Mouse (Mus musculus) heart, adult 18-20 months (tissue): ENCODE results near the gene Hoxa9. TPM values are rescaled to one million over a fixed set of nuclear protein-coding genes. Genes with fewer than 3 reads are reported as not detected.

Experiments
- DNase-seq, 2 experiments: peaks; one replicate each; pipeline ENCODE4 v3.0.0; 2021 to 2022; ENCODE audit warnings: mixed read lengths in 1 of 2
- microRNA-seq, 2 experiments: library from miRNA; unstranded; fragments of <30 nt; microRNA quantifications; one replicate each; pipeline ENCODE4 v1.2.0; 2022
- total RNA-seq, 2 experiments: library from RNA; stranded (reverse); gene quantifications; 2 replicates each; pipeline ENCODE4 v1.2.3; 2021

The Hoxa9 gene
- total RNA-seq, 2 experiments from 2014 or later = not detected

DNA sequence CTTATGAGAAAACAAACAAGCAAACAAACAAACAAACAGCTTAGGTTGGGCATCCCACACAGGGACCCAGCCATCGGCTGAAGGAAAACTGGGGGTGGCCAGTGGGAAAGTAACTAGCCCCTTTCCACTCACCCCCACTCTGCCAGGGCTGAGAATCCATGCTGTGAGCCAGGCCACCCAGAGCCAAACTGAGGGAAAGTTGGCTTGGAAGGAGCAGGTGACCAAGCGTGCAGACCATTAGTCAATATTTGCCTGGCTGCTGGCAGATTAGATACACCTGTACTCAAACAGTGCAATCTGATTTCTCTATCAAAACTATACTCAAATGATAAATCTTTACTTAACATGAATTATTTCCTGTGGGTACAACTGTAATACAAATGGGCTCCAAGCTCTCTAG, 48.9 kb downstream of the Hoxa9 start:
- DNase-seq = no peak

DNA sequence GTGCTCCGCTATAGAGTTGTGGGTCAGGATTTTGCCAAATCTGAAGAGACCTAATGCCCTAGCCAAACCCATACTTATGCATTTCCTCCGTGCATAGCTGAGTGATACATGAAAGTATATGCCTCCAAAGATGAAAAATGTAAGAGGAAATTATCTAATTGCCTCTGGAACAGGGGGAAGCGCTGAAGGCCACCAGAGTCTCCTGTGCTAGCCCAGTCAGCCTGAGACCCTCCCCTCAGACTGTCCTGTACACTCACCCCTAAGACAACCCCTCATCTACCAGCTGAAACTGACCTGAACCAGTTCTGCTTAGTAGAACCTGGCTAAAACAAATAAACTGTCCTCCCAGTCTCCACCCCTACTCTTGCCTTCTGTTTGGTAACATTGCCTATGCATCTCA, 50.2 kb downstream of the Hoxa9 start:
- no peak for DNase-seq

DNA sequence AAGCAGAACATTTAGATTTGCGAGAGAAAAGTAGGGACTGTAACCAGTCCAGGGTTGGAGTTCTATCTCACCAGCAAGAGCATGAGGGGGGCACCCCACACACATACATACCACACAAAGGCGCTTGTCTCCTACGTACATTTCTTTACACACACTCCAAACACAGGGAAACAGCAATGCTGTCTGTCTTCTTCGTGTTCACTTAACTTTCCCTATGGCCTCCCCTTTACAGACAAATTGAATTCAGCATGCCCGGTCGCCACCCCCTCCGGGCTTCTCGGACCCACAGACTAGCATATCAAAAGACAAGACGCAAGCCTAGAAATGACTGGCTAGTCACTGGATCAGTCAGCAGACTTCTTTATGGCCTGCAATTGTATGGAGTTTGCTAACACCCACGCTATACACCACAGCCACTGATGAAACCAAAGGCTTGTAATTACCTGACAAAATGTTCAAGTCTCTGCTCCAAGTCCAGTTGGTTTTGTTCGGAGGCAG, 50.6 kb downstream of the Hoxa9 start:
- no peak for DNase-seq

DNA sequence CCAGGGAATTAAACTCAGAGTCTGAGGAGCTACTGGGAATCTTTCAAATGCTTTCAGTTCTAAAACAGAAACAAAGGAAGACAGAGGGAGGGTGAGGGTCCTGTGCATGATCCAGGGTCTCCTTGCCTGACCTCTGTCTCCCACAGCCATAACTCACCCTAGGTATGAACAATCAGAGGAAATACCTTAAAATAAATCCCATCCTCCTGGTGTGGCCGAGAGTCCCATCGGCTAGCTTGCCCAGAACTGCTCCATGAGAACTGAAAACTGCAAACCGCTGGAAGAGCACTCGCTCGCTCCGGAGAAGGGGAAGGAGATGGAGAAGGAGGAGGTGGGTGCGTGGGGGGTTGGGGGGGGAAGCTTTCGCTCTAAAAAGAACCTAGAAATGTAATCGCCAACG, 51.2 kb downstream of the Hoxa9 start:
- DNase-seq = no peak

DNA sequence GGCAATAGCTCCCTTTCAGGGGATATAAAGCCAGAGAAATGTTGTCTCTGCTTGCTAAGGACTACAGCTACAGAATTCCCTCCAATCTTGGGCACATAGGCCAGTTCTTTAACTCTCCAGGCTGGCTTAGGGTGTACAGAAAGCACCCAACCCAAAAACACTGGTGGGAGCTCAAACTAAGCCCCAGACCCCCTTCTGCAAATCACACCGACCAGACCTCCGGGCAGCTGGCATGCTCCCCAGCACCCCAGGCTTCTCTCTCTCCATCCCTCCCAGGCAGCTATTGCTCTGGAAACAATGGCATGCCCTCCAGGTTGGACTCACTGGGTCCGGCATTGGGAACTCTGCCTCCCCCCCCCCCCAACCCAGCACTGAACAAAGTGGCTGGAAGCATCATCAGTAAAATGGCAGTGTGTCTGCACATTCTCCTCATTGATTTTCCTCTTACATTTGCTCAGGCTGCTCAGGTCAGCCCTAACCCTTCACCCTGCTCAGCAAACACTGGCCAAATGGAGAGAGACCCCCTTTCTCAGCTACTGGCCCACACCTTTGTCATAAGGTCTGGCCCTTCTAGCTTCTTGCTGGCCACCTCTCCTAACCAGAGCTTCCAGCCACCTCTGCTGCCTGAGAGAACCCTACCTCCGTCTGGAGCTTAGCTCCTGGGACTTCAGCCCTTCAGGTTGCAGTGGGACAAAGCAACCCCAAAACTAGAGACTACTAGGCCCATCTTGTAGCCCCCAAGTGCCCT, 51.8 kb downstream of the Hoxa9 start:
- DNase-seq = no peak

DNA sequence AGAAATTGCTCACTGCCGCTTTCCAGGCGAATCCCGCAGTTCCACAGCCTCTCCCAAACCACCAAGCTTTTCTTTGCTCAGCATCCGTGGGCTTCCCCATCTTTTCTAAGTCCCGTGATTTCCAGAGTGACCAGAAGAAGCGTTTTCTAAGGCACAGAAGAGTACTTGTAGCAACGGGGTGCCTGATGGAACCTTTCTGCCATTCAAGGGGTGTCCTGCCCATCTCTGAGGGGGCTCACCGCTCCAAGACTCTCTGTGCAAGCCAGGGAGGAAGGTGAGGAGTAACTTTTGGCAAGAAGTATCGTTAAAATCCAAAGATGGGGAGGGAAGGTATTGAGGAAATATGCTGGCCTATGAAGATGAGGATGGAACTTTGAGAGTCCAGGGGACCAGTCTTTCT, 53.1 kb downstream of the Hoxa9 start:
- no peak for DNase-seq

DNA sequence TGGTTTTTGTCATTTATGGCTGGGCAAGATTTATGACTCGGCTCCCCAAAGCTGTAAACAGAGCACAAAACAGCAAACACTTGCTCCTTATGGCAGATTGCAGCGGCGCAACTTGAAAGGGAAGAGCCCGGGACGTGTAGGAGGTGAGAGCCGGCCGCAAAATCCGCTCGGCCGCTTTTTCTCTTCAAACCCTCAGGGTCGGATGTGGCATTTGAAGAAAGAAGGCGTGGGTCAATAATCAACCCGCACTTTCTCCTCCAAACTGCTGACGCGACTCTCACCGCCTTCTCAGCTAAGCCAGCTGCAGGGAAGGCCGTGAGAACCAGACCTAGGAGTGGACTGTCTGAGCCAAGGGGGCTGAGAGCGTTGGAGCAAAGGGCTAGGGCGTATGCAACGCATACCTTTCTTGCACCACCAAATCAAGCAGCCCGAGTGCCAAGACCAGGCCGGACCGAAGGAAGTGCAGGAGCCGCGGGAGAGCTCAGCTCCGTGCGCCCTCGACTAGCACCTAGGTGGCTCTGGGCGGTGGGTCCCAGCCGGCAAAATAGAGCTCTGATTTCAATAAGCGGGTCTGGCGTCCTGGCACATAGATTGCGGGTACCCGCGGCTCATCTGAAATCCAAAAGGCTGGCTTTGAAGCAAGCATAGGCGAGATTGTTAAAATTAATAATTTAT, 53.7 kb downstream of the Hoxa9 start, which contains the start of gene 5730596B20Rik:
TSS of gene 5730596B20Rik (plus strand) at position 438 of the 675 bp plus-strand sequence.
- no peak for DNase-seq

DNA sequence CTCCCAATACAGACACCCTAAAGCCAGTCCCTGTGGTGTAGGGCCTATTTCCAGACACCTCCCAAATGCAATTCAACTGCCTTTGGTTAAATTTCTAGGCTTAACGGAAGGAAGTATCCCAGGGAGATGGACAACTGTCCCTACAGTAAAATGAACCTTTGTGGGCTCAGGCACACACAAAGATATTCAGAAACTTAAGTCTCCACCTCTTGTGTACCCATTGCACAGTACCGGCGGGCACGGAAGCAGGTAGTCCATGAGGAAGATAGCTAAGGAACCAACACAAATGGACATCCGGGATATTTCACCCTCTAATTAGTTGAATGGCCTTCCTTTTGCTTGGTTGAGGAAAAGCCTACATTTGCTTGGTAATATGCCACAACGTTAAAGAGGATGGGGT, 54.5 kb downstream of the Hoxa9 start:
- DNase-seq = no peak

DNA sequence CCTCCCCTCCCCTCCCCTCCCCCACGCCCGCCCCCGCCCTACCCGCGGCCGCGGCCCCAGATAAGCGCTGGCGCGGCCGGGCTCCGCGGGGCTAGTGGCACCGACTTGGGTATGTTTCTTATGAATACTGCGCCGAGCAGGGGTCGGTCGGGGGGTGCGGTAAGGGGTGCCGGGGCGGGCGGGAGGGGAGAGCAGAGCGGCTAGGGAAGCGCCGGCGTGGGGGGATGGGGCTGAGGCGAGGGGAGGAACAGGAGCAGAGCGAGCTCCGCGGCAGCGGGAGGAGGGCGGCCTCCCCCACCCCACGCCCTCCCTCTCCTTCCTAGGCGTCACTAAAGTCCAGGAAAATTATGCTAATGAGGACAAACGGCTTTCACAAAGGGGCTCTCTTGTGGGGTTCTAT, 55.0 kb downstream of the Hoxa9 start:
- no peak for DNase-seq

DNA sequence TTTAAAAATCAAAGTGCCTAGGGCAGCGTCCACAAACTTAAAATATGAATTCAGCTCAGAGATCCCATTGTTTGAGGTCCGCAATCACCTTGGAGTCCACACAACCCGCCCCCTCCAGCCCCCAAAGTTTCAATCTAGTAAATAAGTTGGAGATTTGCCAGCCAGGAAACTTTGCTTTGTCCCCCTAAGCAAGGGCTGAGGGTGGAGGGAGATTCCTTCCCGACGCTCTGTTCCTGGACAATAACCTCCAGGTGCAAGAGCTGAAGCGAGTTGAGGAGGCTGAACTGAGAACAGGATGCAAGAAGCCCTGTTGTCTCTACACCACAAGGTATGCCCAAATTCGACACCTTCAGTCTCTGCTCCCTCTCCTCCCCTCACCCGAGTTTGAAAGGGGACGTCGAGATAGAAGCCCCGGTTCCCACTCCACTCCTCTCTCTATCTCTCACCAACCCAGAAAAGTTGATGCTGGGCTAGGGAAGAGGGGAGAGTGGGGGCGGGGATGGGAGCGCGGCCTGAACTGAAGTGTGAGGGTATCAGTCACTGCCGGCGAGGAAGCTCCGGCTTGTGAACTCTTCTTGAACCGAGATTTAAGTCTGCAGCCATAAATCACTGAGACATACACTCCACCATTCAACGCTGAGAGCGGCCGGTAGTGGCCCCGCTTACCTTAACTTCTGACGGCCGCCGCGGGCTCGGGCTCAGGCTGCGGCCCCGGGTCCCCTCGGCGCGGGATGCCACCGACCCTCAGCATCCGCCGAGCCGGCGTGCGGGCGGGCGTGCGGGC, 55.7 kb downstream of the Hoxa9 start:
- DNase-seq = no peak

DNA sequence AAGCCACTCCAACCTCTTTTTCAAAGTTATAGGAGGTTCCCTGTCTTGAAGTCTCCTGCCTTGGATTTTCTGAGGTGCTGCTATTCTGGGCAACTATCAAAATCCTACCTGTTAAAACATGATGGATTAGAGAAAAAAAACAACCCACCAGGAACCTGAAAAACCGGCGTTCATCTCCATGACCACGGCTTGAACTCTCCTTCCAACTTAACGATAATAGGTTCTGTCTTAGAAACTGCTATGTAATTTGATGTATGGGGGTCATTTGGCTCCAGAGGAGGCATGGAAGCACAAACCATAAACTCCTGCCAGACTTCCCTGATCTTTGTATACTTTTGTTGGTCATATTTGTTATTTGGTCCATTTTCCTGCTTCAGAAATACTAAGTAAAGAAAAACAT, 57.2 kb downstream of the Hoxa9 start:
- DNase-seq = no peak

Small RNAs within 50 kb of the gene (microRNA-seq; reads per million reads assigned to microRNA genes)
- gene Mir196b = 116 to 131 reads per million in 2 experiments

Other genes starting within 250 kb of the Hoxa9 start
- 10 to 100 TPM in 1 of 2 experiments, 1 to 10 TPM in 1; 8.5 to 12.6 TPM for gene Skap2, start 218.5 kb downstream of the Hoxa9 start, total RNA-seq
- gene Hoxa1, start 72.8 kb downstream of the Hoxa9 start, total RNA-seq = under 1 TPM; 0.12 to 0.23 TPM
- under 1 TPM; 0.15 TPM for gene Hoxa2, start 66.3 kb downstream of the Hoxa9 start, total RNA-seq
- gene 5730596B20Rik, start 53.6 kb downstream of the Hoxa9 start, total RNA-seq = not detected
- under 1 TPM in 1 of 2 experiments, not detected in 1; 0.41 TPM for gene Hoxa4, start 39.3 kb downstream of the Hoxa9 start, total RNA-seq
- gene Hoxa5, start 26.5 kb downstream of the Hoxa9 start, total RNA-seq = under 1 TPM; 0.40 to 0.59 TPM
- gene Hoxa6, start 22.4 kb downstream of the Hoxa9 start, total RNA-seq = not detected
- 1 to 10 TPM in 1 of 2 experiments, under 1 TPM in 1; 0.32 to 1.9 TPM for gene Hoxa3, start 17.8 kb downstream of the Hoxa9 start, total RNA-seq
- not detected for gene Gm28308, start 17.8 kb downstream of the Hoxa9 start, total RNA-seq
- gene Hoxa7, start 9.2 kb downstream of the Hoxa9 start, total RNA-seq = under 1 TPM in 1 of 2 experiments, not detected in 1; 0.59 TPM
- not detected for gene Hoxa10, start 9.8 kb upstream of the Hoxa9 start, total RNA-seq
- gene Hoxa11, start 14.7 kb upstream of the Hoxa9 start, total RNA-seq = not detected
- not detected for gene Hoxa13, start 29.8 kb upstream of the Hoxa9 start, total RNA-seq
- not detected for gene Evx1, start 82.4 kb upstream of the Hoxa9 start, total RNA-seq